Mouse (Mus musculus): Measurements from ENCODE around the gene Crim1.
"Not testable (repeated sequence)": the region's sequence is repeated elsewhere in the genome, so short reads cannot be mapped to it uniquely, and the experiment has no call there.

Crim1 gene

GRCm38 (mm10) chr17:78250149-78250938 lies 50.3 kb downstream of the Crim1 start:
- DNase-seq (ENCODE audit: low spot score), result no peak

GRCm38 (mm10) chr17:78253587-78253986 lies 53.5 kb downstream of the Crim1 start:
- not testable (repeated sequence) for DNase-seq (ENCODE audit: low spot score)

GRCm38 (mm10) chr17:78254256-78254655 lies 54.2 kb downstream of the Crim1 start:
- no peak for DNase-seq (ENCODE audit: low spot score)

DNA sequence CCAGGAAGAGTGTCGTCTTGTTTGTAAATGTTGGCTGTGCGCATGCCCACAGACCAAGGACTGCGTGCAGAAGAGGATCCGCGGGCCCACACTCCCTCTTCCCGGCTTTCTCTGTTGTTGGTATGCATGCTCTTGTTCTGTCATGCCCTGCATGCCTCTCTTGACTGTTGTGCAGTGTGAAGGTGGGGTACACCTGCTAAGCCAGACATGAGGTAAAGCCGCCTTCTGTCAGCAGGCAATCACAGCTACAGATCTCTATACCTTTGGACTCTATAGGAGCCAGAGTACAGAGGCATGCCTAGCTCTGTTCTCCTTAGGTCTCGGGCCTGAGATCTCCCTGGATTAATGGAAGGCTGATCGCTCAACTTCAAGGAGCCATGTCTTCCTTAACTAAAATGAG lies 55.7 kb downstream of the Crim1 start:
- no peak for DNase-seq (ENCODE audit: low spot score)

- DNase-seq (ENCODE audit: low spot score), result no peak
These were observed 56.5 kb downstream of the Crim1 start for GRCm38 (mm10) chr17:78256534-78256933.

DNA sequence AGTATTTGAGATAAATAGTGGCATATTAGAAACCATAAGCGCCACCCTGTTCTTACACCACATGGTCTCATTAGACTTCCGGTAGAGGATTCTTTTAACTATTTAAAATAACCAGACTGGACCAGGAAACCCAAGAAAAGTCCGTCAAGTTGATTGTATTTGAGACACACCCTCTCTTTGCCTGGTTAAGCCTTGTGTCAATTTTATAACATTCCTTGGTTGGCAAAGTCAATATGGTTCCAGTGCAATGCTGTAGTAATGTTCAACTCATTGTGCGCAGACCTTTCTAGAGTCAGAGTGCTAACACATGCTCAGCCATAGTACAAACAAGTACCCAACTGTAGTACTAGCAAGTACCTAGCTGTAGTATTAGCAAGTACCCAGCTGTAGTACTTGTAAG lies 61.6 kb downstream of the Crim1 start:
- DNase-seq (ENCODE audit: low spot score), result no peak

- no peak for DNase-seq (ENCODE audit: low spot score)
These were observed 64.1 kb downstream of the Crim1 start for GRCm38 (mm10) chr17:78264116-78264515.

DNA sequence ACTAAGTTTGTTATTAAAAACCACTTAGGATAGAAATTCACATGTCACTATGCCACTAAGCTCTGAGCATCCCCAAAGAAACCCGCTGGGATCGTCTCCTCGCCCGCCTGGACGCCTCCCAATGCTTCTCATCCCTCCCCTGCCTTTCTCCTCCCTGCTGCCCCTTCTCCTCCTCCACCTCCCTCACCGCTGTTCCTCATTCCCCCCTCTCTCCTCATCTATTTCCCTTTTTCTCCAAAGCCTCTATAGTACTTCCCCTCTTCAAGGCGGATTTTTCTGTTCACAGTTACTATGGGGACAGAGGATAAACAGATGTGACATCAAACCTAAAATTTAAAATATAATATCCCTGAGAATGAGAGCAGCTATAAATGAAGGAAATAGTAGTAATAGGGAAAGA lies 65.1 kb downstream of the Crim1 start:
- DNase-seq (ENCODE audit: low spot score), result no peak

- no peak for DNase-seq (ENCODE audit: low spot score)
These were observed 66.2 kb downstream of the Crim1 start for GRCm38 (mm10) chr17:78266271-78266670.

DNA sequence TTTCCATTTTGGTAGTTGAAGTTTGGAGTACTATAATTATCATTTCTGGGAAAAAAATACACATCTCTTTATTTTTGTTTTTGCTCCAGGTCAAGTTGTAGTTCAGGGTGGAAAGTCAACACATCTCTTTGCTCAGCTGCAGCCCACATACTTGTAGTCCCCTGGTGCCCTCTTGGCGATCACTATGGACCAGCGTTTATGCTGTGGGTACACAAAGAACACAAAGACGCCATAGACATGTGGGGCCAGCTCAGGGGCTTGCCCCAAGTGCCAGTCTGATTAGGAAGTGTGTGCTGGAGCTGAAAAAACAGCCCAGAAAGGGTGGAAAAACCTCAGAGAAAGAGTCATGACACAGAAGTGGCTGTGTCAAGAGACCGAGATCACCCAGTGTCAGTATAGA lies 68.5 kb downstream of the Crim1 start:
- no peak for DNase-seq (ENCODE audit: low spot score)

- DNase-seq (ENCODE audit: low spot score), result no peak
These were observed 69.3 kb downstream of the Crim1 start for GRCm38 (mm10) chr17:78269311-78269710.

GRCm38 (mm10) chr17:78270019-78270418 lies 70.0 kb downstream of the Crim1 start:
- DNase-seq (ENCODE audit: low spot score), result no peak

DNA sequence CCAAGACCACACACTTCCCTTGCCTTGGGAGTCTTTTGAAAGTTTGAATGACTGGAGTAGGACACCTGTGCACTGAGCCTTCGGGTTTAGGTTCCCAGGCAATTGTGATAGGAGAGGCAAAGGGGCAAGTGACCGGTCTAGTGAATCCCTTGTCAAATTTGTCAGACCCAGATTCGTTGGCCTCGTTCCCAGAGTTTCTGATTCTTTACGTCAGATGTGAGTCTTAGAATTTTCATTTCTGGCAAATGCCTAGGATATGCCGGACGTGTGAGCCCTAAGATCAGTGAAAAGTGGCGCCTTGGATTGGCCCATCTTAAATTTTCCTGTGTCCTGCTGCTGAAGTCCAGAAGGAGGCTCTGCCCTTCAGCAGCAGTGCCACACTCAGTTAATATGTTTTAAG lies 71.7 kb downstream of the Crim1 start:
- no peak for DNase-seq (ENCODE audit: low spot score)

DNA sequence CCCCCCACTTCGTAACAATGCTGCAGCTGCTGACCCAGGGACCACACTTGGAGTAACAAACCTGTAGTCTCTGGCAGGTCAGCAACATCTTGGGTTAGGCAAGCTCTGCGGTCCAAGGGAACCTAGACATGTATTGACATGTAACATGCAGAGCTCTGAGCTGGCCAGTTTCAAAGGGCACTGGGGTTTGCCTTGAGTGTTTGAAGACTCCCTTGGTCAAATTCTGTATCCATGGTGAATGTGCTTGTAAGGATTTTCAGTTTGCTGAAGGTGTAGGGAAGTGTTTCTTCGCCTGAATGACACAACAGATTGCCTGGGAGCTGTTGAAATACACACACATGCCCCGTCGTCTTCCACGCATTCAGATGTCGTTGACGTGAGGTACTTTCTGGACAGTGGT lies 72.1 kb downstream of the Crim1 start:
- no peak for DNase-seq (ENCODE audit: low spot score)

- no peak for DNase-seq (ENCODE audit: low spot score)
These were observed 72.8 kb downstream of the Crim1 start for GRCm38 (mm10) chr17:78272713-78273483.

DNA sequence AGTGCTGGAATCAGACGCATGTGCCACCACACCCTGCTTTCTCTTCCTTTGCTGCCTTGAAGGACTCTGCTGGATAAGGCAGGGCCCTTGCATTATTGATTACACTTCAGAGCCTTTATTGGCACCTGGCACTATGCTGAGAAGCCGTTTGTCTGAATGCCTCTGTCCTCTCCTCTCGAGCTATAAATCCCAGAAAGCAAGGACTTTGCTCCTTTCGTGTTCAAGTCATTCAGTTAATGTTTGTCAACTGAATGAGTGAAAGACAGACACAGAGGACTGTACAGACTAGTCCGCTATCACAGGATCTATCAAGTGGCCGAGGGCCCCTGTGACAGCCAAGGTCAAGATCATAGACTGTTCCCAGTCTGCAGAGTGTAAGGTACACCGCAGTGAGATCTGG lies 73.8 kb downstream of the Crim1 start:
- no peak for DNase-seq (ENCODE audit: low spot score)

DNA sequence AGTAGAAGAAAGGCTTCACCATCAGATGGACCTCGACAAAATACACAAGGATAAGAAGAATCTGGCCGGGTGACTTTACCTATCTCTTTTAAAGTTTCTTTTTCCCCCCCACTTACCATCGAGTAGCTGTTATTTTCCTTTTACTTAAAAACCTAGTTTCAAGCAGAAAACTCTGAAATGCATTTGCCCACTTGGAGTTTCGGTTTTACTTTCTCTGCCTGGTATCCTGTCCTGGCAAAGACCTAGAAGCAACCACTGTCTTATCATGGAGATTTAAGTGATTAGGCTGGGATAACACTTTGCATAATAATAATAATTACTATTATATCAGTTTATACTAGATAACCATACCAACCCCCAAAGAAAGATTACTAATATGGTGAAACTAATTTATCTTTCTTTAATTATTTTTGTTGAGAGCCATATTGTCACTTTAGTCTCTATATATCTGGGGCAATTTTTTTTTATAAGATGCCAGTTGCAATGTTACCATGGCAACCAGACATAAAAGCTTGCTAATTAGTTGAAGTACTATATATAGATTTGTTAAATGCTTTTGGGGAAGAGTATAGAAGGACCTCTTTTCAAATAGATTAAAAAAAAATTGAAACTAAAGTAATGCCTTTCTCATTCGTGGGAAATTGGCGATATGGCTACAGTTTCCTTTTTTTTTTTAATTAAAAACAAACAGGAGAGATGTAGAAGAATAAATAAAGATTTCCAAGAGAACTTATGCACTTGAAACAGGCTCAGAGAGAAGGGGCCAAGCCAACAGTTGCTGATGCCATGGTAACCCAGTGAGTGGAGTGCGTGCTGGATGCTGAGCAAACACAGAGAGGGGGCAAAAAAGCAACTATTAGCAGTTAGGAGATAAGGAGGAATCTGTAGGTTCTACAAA lies 74.8 kb downstream of the Crim1 start:
- DNase-seq (ENCODE audit: low spot score), result no peak

- DNase-seq (ENCODE audit: low spot score), result no peak
These were observed 75.4 kb downstream of the Crim1 start for GRCm38 (mm10) chr17:78275507-78275813.

- DNase-seq (ENCODE audit: low spot score), result no peak
These were observed 79.1 kb downstream of the Crim1 start for GRCm38 (mm10) chr17:78279191-78279590.

- DNase-seq (ENCODE audit: low spot score), result no peak
These were observed 81.1 kb downstream of the Crim1 start for GRCm38 (mm10) chr17:78280991-78281712.

GRCm38 (mm10) chr17:78283271-78283992 lies 83.4 kb downstream of the Crim1 start:
- DNase-seq (ENCODE audit: low spot score), result no peak

Data from layer of hippocampus, adult 9-10 months (tissue).